Mouse (Mus musculus): Measurements from ENCODE around the gene Tagln3.

Tagln3 gene

GRCm38 (mm10) chr16:45720022-45720630 lies 4.3 kb downstream of the Tagln3 start:
- DNase-seq (ENCODE audit: low read depth in 2 of 2, low spot score in 2 of 2): no peak

- DNase-seq (ENCODE audit: low read depth in 2 of 2, low spot score in 2 of 2): no peak
Observed at GRCm38 (mm10) chr16:45718296-45718695, 6.1 kb downstream of the Tagln3 start.

- DNase-seq (ENCODE audit: low read depth in 2 of 2, low spot score in 2 of 2): no peak
Observed at GRCm38 (mm10) chr16:45714489-45715150, 9.8 kb downstream of the Tagln3 start.

GRCm38 (mm10) chr16:45713878-45714277 lies 10.5 kb downstream of the Tagln3 start:
- DNase-seq (ENCODE audit: low read depth in 2 of 2, low spot score in 2 of 2): no peak

- DNase-seq (ENCODE audit: low read depth in 2 of 2, low spot score in 2 of 2): no peak
Observed at GRCm38 (mm10) chr16:45713261-45713660, 11.1 kb downstream of the Tagln3 start.

GRCm38 (mm10) chr16:45711263-45711662 lies 13.1 kb downstream of the Tagln3 start:
- DNase-seq (ENCODE audit: low read depth in 2 of 2, low spot score in 2 of 2): no peak

GRCm38 (mm10) chr16:45699301-45699700 lies 25.1 kb downstream of the Tagln3 start:
- no peak for DNase-seq (ENCODE audit: low read depth in 2 of 2, low spot score in 2 of 2)

GRCm38 (mm10) chr16:45697996-45698395 lies 26.4 kb downstream of the Tagln3 start:
- DNase-seq (ENCODE audit: low read depth in 2 of 2, low spot score in 2 of 2): no peak

GRCm38 (mm10) chr16:45695445-45696160 lies 28.8 kb downstream of the Tagln3 start:
- DNase-seq (ENCODE audit: low read depth in 2 of 2, low spot score in 2 of 2): no peak

GRCm38 (mm10) chr16:45693558-45693957 lies 30.9 kb downstream of the Tagln3 start, which contains the start of gene Tmprss7:
TSS of gene Tmprss7 (minus strand) at chr16:45693658.
- no peak for DNase-seq (ENCODE audit: low read depth in 2 of 2, low spot score in 2 of 2)

- no peak for DNase-seq (ENCODE audit: low read depth in 2 of 2, low spot score in 2 of 2)
Observed at GRCm38 (mm10) chr16:45692851-45693250, 31.6 kb downstream of the Tagln3 start.

- peak in 1 of 2 experiments; percentile 2 for DNase-seq (ENCODE audit: low read depth in 2 of 2, low spot score in 2 of 2)
Observed at GRCm38 (mm10) chr16:45690178-45690577, 34.2 kb downstream of the Tagln3 start.

- DNase-seq (ENCODE audit: low read depth in 2 of 2, low spot score in 2 of 2): no peak
Observed at GRCm38 (mm10) chr16:45686833-45687232, 37.6 kb downstream of the Tagln3 start.

GRCm38 (mm10) chr16:45685295-45685694 lies 39.1 kb downstream of the Tagln3 start:
- no peak for DNase-seq (ENCODE audit: low read depth in 2 of 2, low spot score in 2 of 2)

- peak; percentile 3 to 8 for DNase-seq (ENCODE audit: low read depth in 2 of 2, low spot score in 2 of 2)
Observed at GRCm38 (mm10) chr16:45684815-45685214, 39.6 kb downstream of the Tagln3 start.

- no peak for DNase-seq (ENCODE audit: low read depth in 2 of 2, low spot score in 2 of 2)
Observed at GRCm38 (mm10) chr16:45676462-45676861, 47.9 kb downstream of the Tagln3 start.

GRCm38 (mm10) chr16:45670005-45670404 lies 54.4 kb downstream of the Tagln3 start:
- no peak for DNase-seq (ENCODE audit: low read depth in 2 of 2, low spot score in 2 of 2)

GRCm38 (mm10) chr16:45668178-45668577 lies 56.2 kb downstream of the Tagln3 start:
- no peak for DNase-seq (ENCODE audit: low read depth in 2 of 2, low spot score in 2 of 2)

- no peak for DNase-seq (ENCODE audit: low read depth in 2 of 2, low spot score in 2 of 2)
Observed at GRCm38 (mm10) chr16:45666136-45666535, 58.3 kb downstream of the Tagln3 start.

- DNase-seq (ENCODE audit: low read depth in 2 of 2, low spot score in 2 of 2): no peak
Observed at GRCm38 (mm10) chr16:45662381-45662780, 62.0 kb downstream of the Tagln3 start.

Data from CD8-positive naive resting alpha-beta T cell, adult 2 months (primary cell).